Mouse (Mus musculus): ENCODE measurements around the gene Gm49388. TPM values are rescaled to one million over a fixed set of nuclear protein-coding genes. Genes with fewer than 3 reads are reported as not detected.
"Not testable (repeated sequence)": the region's sequence is repeated elsewhere in the genome, so short reads cannot be mapped to it uniquely, and the experiment has no call there.

Gene Gm49388
- polyA plus RNA-seq, 1 experiment from 2014 or later, result not detected

- peaks cover 37% of the 10 kb centered on the region for H3K36me3 ChIP-seq
- peak; percentile 19 for ATAC-seq (replicated peaks; ENCODE audit: low FRiP score)
- H3K4me1 ChIP-seq, result peaks cover 33% of the 10 kb centered on the region
- 2% methylated on average over 27 of the region's 27 CpGs for WGBS
- peak overlapping the region; percentile 91 for H3K9ac ChIP-seq
- H3K9me3 ChIP-seq (replicated peaks), result no peaks in the 10 kb centered on the region
- peak overlapping the region; percentile 94 for H3K4me2 ChIP-seq
- peak overlapping the region; percentile 81 for H3K4me3 ChIP-seq (replicated peaks)
- H3K27me3 ChIP-seq, result no peaks in the 10 kb centered on the region
- peak overlapping the region; percentile 98 for H3K27ac ChIP-seq
These were observed 15.1 kb upstream of the Gm49388 start for GRCm38 (mm10) chr7:127770039-127770905.

GRCm38 (mm10) chr7:127771262-127771661 is 14.1 kb upstream of the Gm49388 start:
- H3K27me3 ChIP-seq, result no peaks in the 10 kb centered on the region
- peak overlapping the region; percentile 81 for H3K4me3 ChIP-seq (replicated peaks)
- WGBS, result 69% methylated on average over 5 of the region's 5 CpGs
- H3K9me3 ChIP-seq (replicated peaks), result no peaks in the 10 kb centered on the region
- H3K4me2 ChIP-seq, result peak overlapping the region; percentile 94
- H3K4me1 ChIP-seq, result peaks cover 40% of the 10 kb centered on the region
- peaks cover 27% of the 10 kb centered on the region for H3K36me3 ChIP-seq
- no peak overlapping the region for H3K27ac ChIP-seq
- no peak for ATAC-seq (replicated peaks; ENCODE audit: low FRiP score)
- H3K9ac ChIP-seq, result 0 out of 2 replicates have a peak overlapping the region, but pooled peaks have one; percentile 91

- Histone ChIP-seq H3K27ac (no peak overlapping the region), H3K9ac (no peak overlapping the region), H3K4me1 (peaks cover 40% of the 10 kb centered on the region), H3K36me3 (peaks cover 19% of the 10 kb centered on the region), H3K4me3 (replicated peaks) (no peak overlapping the region), H3K4me2 (no peak overlapping the region), H3K9me3 (replicated peaks) (no peaks in the 10 kb centered on the region), H3K27me3 (no peaks in the 10 kb centered on the region)
- WGBS, result 69% methylated on average over 3 of the region's 3 CpGs
- no peak for ATAC-seq (replicated peaks; ENCODE audit: low FRiP score)
These were observed 13.3 kb upstream of the Gm49388 start for GRCm38 (mm10) chr7:127772080-127772479.

GRCm38 (mm10) chr7:127772557-127772956 is 12.9 kb upstream of the Gm49388 start:
- H3K4me3 ChIP-seq (replicated peaks), result no peak overlapping the region
- H3K4me2 ChIP-seq, result no peak overlapping the region
- peaks cover 40% of the 10 kb centered on the region for H3K4me1 ChIP-seq
- no peak overlapping the region for H3K27ac ChIP-seq
- WGBS, result 95% methylated on average over 1 of the region's 1 CpGs
- no peaks in the 10 kb centered on the region for H3K27me3 ChIP-seq
- no peak overlapping the region for H3K9ac ChIP-seq
- ATAC-seq (replicated peaks; ENCODE audit: low FRiP score), result no peak
- peaks cover 14% of the 10 kb centered on the region for H3K36me3 ChIP-seq
- no peaks in the 10 kb centered on the region for H3K9me3 ChIP-seq (replicated peaks)

GRCm38 (mm10) chr7:127773664-127774384 is 11.6 kb upstream of the Gm49388 start:
- H3K4me3 ChIP-seq (replicated peaks), result no peak overlapping the region
- ATAC-seq (replicated peaks; ENCODE audit: low FRiP score), result no peak
- H3K27me3 ChIP-seq, result no peaks in the 10 kb centered on the region
- H3K27ac ChIP-seq, result no peak overlapping the region
- WGBS, result 39% methylated on average over 9 of the region's 9 CpGs
- peaks cover 40% of the 10 kb centered on the region for H3K4me1 ChIP-seq
- H3K4me2 ChIP-seq, result no peak overlapping the region
- no peaks in the 10 kb centered on the region for H3K9me3 ChIP-seq (replicated peaks)
- H3K36me3 ChIP-seq, result peaks cover 10% of the 10 kb centered on the region
- no peak overlapping the region for H3K9ac ChIP-seq

- 77% methylated on average over 7 of the region's 7 CpGs for WGBS
- H3K9me3 ChIP-seq (replicated peaks); ATAC-seq (replicated peaks; ENCODE audit: low FRiP score); H3K27me3 ChIP-seq: not testable (repeated sequence)
- Histone ChIP-seq H3K4me2 (peak overlapping the region; percentile 68), H3K27ac (peak overlapping the region; percentile 99), H3K4me3 (replicated peaks) (peak overlapping the region; percentile 90), H3K36me3 (peaks cover 30% of the 10 kb centered on the region), H3K9ac (peak overlapping the region; percentile 88), H3K4me1 (peaks cover 31% of the 10 kb centered on the region)
These were observed 9.6 kb upstream of the Gm49388 start for GRCm38 (mm10) chr7:127775837-127776236.

- peak within 1 kb of the TSS; percentile 68 for H3K4me2 ChIP-seq
- H3K9me3 ChIP-seq (replicated peaks), result no peaks in the 10 kb centered on the region
- WGBS, result under 1% methylated on average over 23 of the region's 23 CpGs
- peak within 1 kb of the TSS; percentile 88 for H3K9ac ChIP-seq
- H3K36me3 ChIP-seq, result peaks cover 36% of the 10 kb centered on the region
- H3K4me1 ChIP-seq, result peaks cover 25% of the 10 kb centered on the region
- peak within 1 kb of the TSS; percentile 90 for H3K4me3 ChIP-seq (replicated peaks)
- H3K27ac ChIP-seq, result peak within 1 kb of the TSS; percentile 99
- ATAC-seq (replicated peaks; ENCODE audit: low FRiP score), result peak; percentile 45
- no peaks in the 10 kb centered on the region for H3K27me3 ChIP-seq
These were observed 9.0 kb upstream of the Gm49388 start, which contains the start of gene Setd1a for GRCm38 (mm10) chr7:127776426-127776825. Gene Setd1a (plus strand): TSS chr7:127776670.

GRCm38 (mm10) chr7:127776878-127777473 is 8.4 kb upstream of the Gm49388 start:
- peak overlapping the region; percentile 88 for H3K9ac ChIP-seq
- H3K9me3 ChIP-seq (replicated peaks), result no peaks in the 10 kb centered on the region
- peak; percentile 90 for ATAC-seq (replicated peaks; ENCODE audit: low FRiP score)
- H3K4me2 ChIP-seq, result peak overlapping the region; percentile 68
- peak overlapping the region; percentile 90 for H3K4me3 ChIP-seq (replicated peaks)
- no peaks in the 10 kb centered on the region for H3K27me3 ChIP-seq
- peaks cover 41% of the 10 kb centered on the region for H3K36me3 ChIP-seq
- WGBS, result under 1% methylated on average over 61 of the region's 70 CpGs
- H3K4me1 ChIP-seq, result peaks cover 23% of the 10 kb centered on the region
- H3K27ac ChIP-seq, result peak overlapping the region; percentile 99

GRCm38 (mm10) chr7:127777474-127778266 is 7.7 kb upstream of the Gm49388 start:
- no peaks in the 10 kb centered on the region for H3K9me3 ChIP-seq (replicated peaks)
- WGBS, result 3% methylated on average over 59 of the region's 66 CpGs
- peak overlapping the region; percentile 68 for H3K4me2 ChIP-seq
- peak overlapping the region; percentile 88 for H3K9ac ChIP-seq
- H3K27ac ChIP-seq, result peak overlapping the region; percentile 99
- H3K4me1 ChIP-seq, result peaks cover 23% of the 10 kb centered on the region
- peaks cover 48% of the 10 kb centered on the region for H3K36me3 ChIP-seq
- H3K27me3 ChIP-seq, result no peaks in the 10 kb centered on the region
- peak; percentile 53 for ATAC-seq (replicated peaks; ENCODE audit: low FRiP score)
- H3K4me3 ChIP-seq (replicated peaks), result peak overlapping the region; percentile 90

GRCm38 (mm10) chr7:127778350-127778749 is 7.1 kb upstream of the Gm49388 start:
- H3K4me2 ChIP-seq, result peak overlapping the region; percentile 68
- no peaks in the 10 kb centered on the region for H3K9me3 ChIP-seq (replicated peaks)
- H3K4me3 ChIP-seq (replicated peaks), result peak overlapping the region; percentile 90
- H3K27ac ChIP-seq, result no peak overlapping the region
- H3K4me1 ChIP-seq, result peaks cover 23% of the 10 kb centered on the region
- H3K9ac ChIP-seq, result peak overlapping the region; percentile 88
- WGBS, result 79% methylated on average over 4 of the region's 4 CpGs
- ATAC-seq (replicated peaks; ENCODE audit: low FRiP score), result no peak
- H3K27me3 ChIP-seq, result no peaks in the 10 kb centered on the region
- H3K36me3 ChIP-seq, result peaks cover 53% of the 10 kb centered on the region

GRCm38 (mm10) chr7:127797076-127797845 is 11.9 kb downstream of the Gm49388 start:
- H3K27me3 ChIP-seq, result no peaks in the 10 kb centered on the region
- H3K4me2 ChIP-seq, result no peak overlapping the region
- H3K4me1 ChIP-seq, result peaks cover 9% of the 10 kb centered on the region
- H3K36me3 ChIP-seq, result peaks cover 84% of the 10 kb centered on the region
- no peak overlapping the region for H3K9ac ChIP-seq
- 91% methylated on average over 23 of the region's 23 CpGs for WGBS
- no peak overlapping the region for H3K4me3 ChIP-seq (replicated peaks)
- H3K27ac ChIP-seq, result no peak overlapping the region
- no peak for ATAC-seq (replicated peaks; ENCODE audit: low FRiP score)
- H3K9me3 ChIP-seq (replicated peaks), result no peaks in the 10 kb centered on the region
